ENCODE assay signal across 23 mouse cellular contexts in genomic region chr12:4719066-4719761, GRCm38 (mm10). TPM values are rescaled to one million over a fixed set of nuclear protein-coding genes. Genes with fewer than 3 reads are reported as not detected.
DNase-seq lines count a peak whose midpoint lies in the region; ATAC-seq and TF ChIP-seq lines count a peak whose summit lies in the region.
"Had no signal": no experiment of that assay in that cellular context is flagged by ENCODE, and none has a peak within 500 bp of the region (broad histone marks: within the 10 kb centered on the region; RNA-seq: fewer than 3 reads in every experiment).

No protein-coding gene starts in this region.

- TF ChIP-seq EP300 in stomach, postnatal 0 days (optimal IDR thresholded peaks at IDR 0.05), result no peak

- TF ChIP-seq CTCF in G1E (IDR thresholded peaks at IDR 0.05; ENCODE audit: low read depth, low read length), result no peak
- no peak for TF ChIP-seq CTCF in stomach, postnatal 0 days (IDR thresholded peaks at IDR 0.05; ENCODE audit: low read depth)

- H3K27me3 ChIP-seq in G1E (ENCODE audit: insufficient read depth, low read length), result no peaks in the 10 kb centered on the region
- no peaks in the 10 kb centered on the region for H3K27me3 ChIP-seq in liver, embryonic 11.5 days (replicated peaks; ENCODE audit: control insufficient read depth, insufficient read depth, low read length)
- no peaks in the 10 kb centered on the region for H3K27me3 ChIP-seq in hindbrain, embryonic 16.5 days (replicated peaks; ENCODE audit: control insufficient read depth, insufficient read depth, low read length)
- H3K27me3 ChIP-seq in stomach, postnatal 0 days (ENCODE audit: control insufficient read depth, insufficient read depth, low read length), result no peaks in the 10 kb centered on the region
- H3K27me3 ChIP-seq: hindbrain, embryonic 12.5 days; limb, embryonic 15.5 days had no signal

- peak overlapping the region; percentile 62 for H3K4me2 ChIP-seq in liver, embryonic 11.5 days
- no peak overlapping the region for H3K4me2 ChIP-seq in hindbrain, embryonic 16.5 days (ENCODE audit: low read length)
- H3K4me2 ChIP-seq in stomach, postnatal 0 days (replicated peaks; ENCODE audit: low read depth), result no peak overlapping the region
- H3K4me2 ChIP-seq: hindbrain, embryonic 12.5 days; limb, embryonic 15.5 days had no signal

- H3K36me3 ChIP-seq in G1E (replicated peaks), result peaks cover 17% of the 10 kb centered on the region
- H3K36me3 ChIP-seq in liver, embryonic 11.5 days (ENCODE audit: control insufficient read depth, insufficient read depth, low read length), result 0 out of 2 replicates have a peak, but pooled peaks cover 2% of the 10 kb centered on the region
- H3K36me3 ChIP-seq in hindbrain, embryonic 16.5 days (ENCODE audit: control insufficient read depth, insufficient read depth, low read length), result no peaks in the 10 kb centered on the region
- no peaks in the 10 kb centered on the region for H3K36me3 ChIP-seq in stomach, postnatal 0 days (ENCODE audit: control insufficient read depth, insufficient read depth, low read length)
- H3K36me3 ChIP-seq: forebrain, embryonic 10.5 days; hindbrain, embryonic 12.5 days had no signal

- 37% methylated on average over 13 of the region's 13 CpGs for WGBS in liver, embryonic 11.5 days
- WGBS in hindbrain, embryonic 16.5 days, result 86% methylated on average over 13 of the region's 13 CpGs
- 72% methylated on average over 13 of the region's 13 CpGs for WGBS in stomach, postnatal 0 days

- H3K4me1 ChIP-seq in G1E (ENCODE audit: insufficient read depth, low read depth, low read length), result peaks cover 57% of the 10 kb centered on the region
- H3K4me1 ChIP-seq in liver, embryonic 11.5 days (replicated peaks; ENCODE audit: control insufficient read depth, insufficient read depth, low read length), result peaks cover 36% of the 10 kb centered on the region
- no peaks in the 10 kb centered on the region for H3K4me1 ChIP-seq in hindbrain, embryonic 16.5 days (ENCODE audit: control insufficient read depth, insufficient read depth, low read depth, low read length)
- no peaks in the 10 kb centered on the region for H3K4me1 ChIP-seq in stomach, postnatal 0 days (replicated peaks; ENCODE audit: control insufficient read depth, insufficient read depth)
- H3K4me1 ChIP-seq: limb, embryonic 15.5 days had no signal

- DNase-seq in heart, adult 11 months, result peak; percentile 70
- no peak for DNase-seq in heart, postnatal 4 days
- DNase-seq in G1E (ENCODE audit: low spot score), result no peak
- DNase-seq in liver, embryonic 11.5 days (ENCODE audit: low spot score), result no peak
- DNase-seq in urinary bladder, adult 18-20 months (ENCODE audit: low spot score in 2 of 2), result no peak
- no peak for DNase-seq in stomach, postnatal 0 days (ENCODE audit: low spot score)
- DNase-seq: adrenal gland, postnatal 10 days; cerebellum, adult 9-11 months; gastrocnemius, adult 2 months; kidney, adult 9 months; kidney, postnatal 25 days; lung, postnatal 10 days; midbrain, embryonic 14.5 days; right cerebral cortex, postnatal 4 days; thymus, postnatal 36 days had no signal

- peak overlapping the region; percentile 28; the same call in 1 of the 2 replicates for H3K9ac ChIP-seq in liver, embryonic 11.5 days (ENCODE audit: low read depth, low read length)
- H3K9ac ChIP-seq in hindbrain, embryonic 16.5 days (ENCODE audit: low read depth, low read length), result no peak overlapping the region
- H3K9ac ChIP-seq in stomach, postnatal 0 days (ENCODE audit: low read length), result no peak overlapping the region
- H3K9ac ChIP-seq: hindbrain, embryonic 12.5 days; limb, embryonic 15.5 days had no signal

- peak overlapping the region; percentile 56; the same call in 1 of the 2 replicates for H3K4me3 ChIP-seq in G1E (ENCODE audit: low read depth, low read length)
- H3K4me3 ChIP-seq in liver, embryonic 11.5 days (ENCODE audit: low read depth, low read length), result peak overlapping the region; percentile 25; the same call in 1 of the 2 replicates
- no peak overlapping the region for H3K4me3 ChIP-seq in hindbrain, embryonic 16.5 days (ENCODE audit: low read length)
- H3K4me3 ChIP-seq in stomach, postnatal 0 days (ENCODE audit: low read depth, low read length), result no peak overlapping the region
- H3K4me3 ChIP-seq: forebrain, embryonic 10.5 days; gastrocnemius, adult 2 months; hindbrain, embryonic 12.5 days; limb, embryonic 15.5 days; megakaryocyte, embryonic 14.5 days; myocyte had no signal

- peak overlapping the region; percentile 62 for H3K27ac ChIP-seq in liver, embryonic 11.5 days (ENCODE audit: low read depth, low read length)
- H3K27ac ChIP-seq in hindbrain, embryonic 16.5 days (ENCODE audit: low read depth, low read length), result no peak overlapping the region
- H3K27ac ChIP-seq in stomach, postnatal 0 days (replicated peaks), result no peak overlapping the region
- H3K27ac ChIP-seq: forebrain, embryonic 10.5 days; gastrocnemius, adult 2 months; hindbrain, embryonic 12.5 days; limb, embryonic 15.5 days had no signal

- H3K9me3 ChIP-seq in G1E (replicated peaks), result no peaks in the 10 kb centered on the region
- H3K9me3 ChIP-seq in liver, embryonic 11.5 days (ENCODE audit: control insufficient read depth, low read length), result no peaks in the 10 kb centered on the region
- 0 out of 2 replicates have a peak, but pooled peaks cover 4% of the 10 kb centered on the region for H3K9me3 ChIP-seq in hindbrain, embryonic 16.5 days (ENCODE audit: control insufficient read depth, low read length)
- H3K9me3 ChIP-seq in stomach, postnatal 0 days (ENCODE audit: control insufficient read depth, low read length), result no peaks in the 10 kb centered on the region
- H3K9me3 ChIP-seq: forebrain, embryonic 10.5 days; hindbrain, embryonic 12.5 days; limb, embryonic 15.5 days had no signal

- ATAC-seq in G1E (ENCODE audit: extremely low read depth, insufficient number of reproducible peaks, low FRiP score, poor library complexity, severe bottlenecking), result peak; percentile 61
- peak; percentile 12; the same call in 1 of the 2 replicates for ATAC-seq in liver, embryonic 11.5 days (replicated peaks; ENCODE audit: low FRiP score)
- 0 out of 2 replicates have a peak, but pooled peaks have one; percentile 12 for ATAC-seq in megakaryocyte progenitor cell, adult 5-6 weeks (replicated peaks; ENCODE audit: poor library complexity)
- no peak for ATAC-seq in hindbrain, embryonic 16.5 days
- no peak for ATAC-seq in stomach, postnatal 0 days (ENCODE audit: low FRiP score, low TSS enrichment)
- ATAC-seq: Patski had no signal

RNA-seq across cellular contexts. Expression of gene Fam228a, which starts 19.0 kb away (rescaled TPM):
- total RNA-seq in heart, postnatal 4 days (2021), result not detected
- not detected in 2 replicates for total RNA-seq in G1E (2014; fragmentation: Nextera tagmentation)
- total RNA-seq in G1E (2017), result 0.06 and 0.33 TPM in 2 replicates
- not detected in 2 replicates for polyA plus RNA-seq in G1E (2012)
- 0.19 and 0.31 TPM in 2 replicates for polyA plus RNA-seq in liver, embryonic 11.5 days (2014; fragmentation: Nextera tagmentation; extraction: Ambion mirVana)
- total RNA-seq in megakaryocyte progenitor cell, adult 5-6 weeks (2015), result 0.05 and 0.30 TPM in 2 replicates
- total RNA-seq in megakaryocyte progenitor cell, adult 5-6 weeks (2017), result 1.2 TPM in 1 of 2 replicates, not detected in the other
- 0.77 and 1.1 TPM in 2 replicates for polyA plus RNA-seq in hindbrain, embryonic 16.5 days (2015; fragmentation: Nextera tagmentation; extraction: Ambion mirVana)
- 0.05 and 0.19 TPM in 2 replicates for polyA plus RNA-seq in stomach, postnatal 0 days (2015; fragmentation: Nextera tagmentation; extraction: Ambion mirVana)
- polyA plus RNA-seq: myocyte had no signal

RNA-seq across cellular contexts. Expression of gene Pfn4, which starts 49.6 kb away (rescaled TPM):
- 1 to 10 TPM; 3.2 to 3.7 TPM for total RNA-seq in heart, postnatal 4 days (2021)
- total RNA-seq in G1E (2014; fragmentation: Nextera tagmentation), result not detected in 2 replicates
- total RNA-seq in G1E (2017), result 0.05 and 0.23 TPM in 2 replicates
- not detected in 2 replicates for polyA plus RNA-seq in G1E (2012)
- polyA plus RNA-seq in liver, embryonic 11.5 days (2014; fragmentation: Nextera tagmentation; extraction: Ambion mirVana), result 2.5 and 3.3 TPM in 2 replicates
- total RNA-seq in megakaryocyte progenitor cell, adult 5-6 weeks (2015), result 0.54 and 2.7 TPM in 2 replicates
- not detected in 2 replicates for total RNA-seq in megakaryocyte progenitor cell, adult 5-6 weeks (2017)
- 14.2 and 15.5 TPM in 2 replicates for polyA plus RNA-seq in hindbrain, embryonic 16.5 days (2015; fragmentation: Nextera tagmentation; extraction: Ambion mirVana)
- polyA plus RNA-seq in stomach, postnatal 0 days (2015; fragmentation: Nextera tagmentation; extraction: Ambion mirVana), result 0.96 and 1.4 TPM in 2 replicates

RNA-seq across cellular contexts. Expression of gene Fam228b, which starts 49.9 kb away (rescaled TPM):
- 1 to 10 TPM; 4.3 to 5.0 TPM for total RNA-seq in heart, postnatal 4 days (2021)
- total RNA-seq in G1E (2014; fragmentation: Nextera tagmentation), result not detected in 2 replicates
- 0.17 and 0.76 TPM in 2 replicates for total RNA-seq in G1E (2017)
- polyA plus RNA-seq in G1E (2012), result not detected in 2 replicates
- 2.2 and 2.5 TPM in 2 replicates for polyA plus RNA-seq in liver, embryonic 11.5 days (2014; fragmentation: Nextera tagmentation; extraction: Ambion mirVana)
- total RNA-seq in megakaryocyte progenitor cell, adult 5-6 weeks (2015), result 0.76 and 3.9 TPM in 2 replicates
- total RNA-seq in megakaryocyte progenitor cell, adult 5-6 weeks (2017), result 1.2 and 7.4 TPM in 2 replicates
- polyA plus RNA-seq in hindbrain, embryonic 16.5 days (2015; fragmentation: Nextera tagmentation; extraction: Ambion mirVana), result 6.6 and 7.0 TPM in 2 replicates
- polyA plus RNA-seq in stomach, postnatal 0 days (2015; fragmentation: Nextera tagmentation; extraction: Ambion mirVana), result 0.68 and 1.0 TPM in 2 replicates

Comparison
In these comparisons a context has a peak if more than half of its experiments do, and no peak if none do; other contexts are left out.
1. ATAC-seq: peak in G1E (single experiment), liver, embryonic 11.5 days (single experiment) and megakaryocyte progenitor cell, adult 5-6 weeks (single experiment); none in hindbrain, embryonic 16.5 days (single experiment) and stomach, postnatal 0 days (single experiment).
2. H3K4me3 ChIP-seq: peak in G1E (single experiment) and liver, embryonic 11.5 days (single experiment); none in hindbrain, embryonic 16.5 days (single experiment) and stomach, postnatal 0 days (single experiment).